Mouse (Mus musculus): ENCODE results near the gene Tdrd9.
A peak's percentile ranks its signal among the peaks of the same experiment; 100 is the strongest.
"Not testable (repeated sequence)": the region's sequence is repeated elsewhere in the genome, so short reads cannot be mapped to it uniquely, and the experiment has no call there.

Gene Tdrd9

DNA sequence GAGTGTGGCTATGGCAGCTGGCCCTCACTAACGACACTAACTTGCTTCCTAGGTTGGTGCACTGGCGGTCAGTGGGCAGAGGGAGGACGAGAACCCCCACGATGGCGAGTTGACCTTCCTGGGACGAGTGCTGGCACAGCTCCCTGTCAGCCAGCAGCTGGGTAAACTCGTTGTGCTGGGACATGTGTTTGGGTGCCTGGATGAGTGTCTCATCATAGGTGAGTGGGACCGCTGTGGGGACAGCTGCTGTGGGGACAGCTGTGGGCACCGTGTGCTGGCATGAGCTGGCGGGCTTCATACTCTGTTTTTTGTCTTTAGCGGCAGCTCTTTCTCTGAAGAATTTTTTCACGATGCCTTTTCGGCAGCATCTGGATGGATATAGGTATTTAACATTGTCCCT is 54.1 kb downstream of the Tdrd9 start:
- no peak for DNase-seq (ENCODE audit: extremely low spot score, low spot score)

DNA sequence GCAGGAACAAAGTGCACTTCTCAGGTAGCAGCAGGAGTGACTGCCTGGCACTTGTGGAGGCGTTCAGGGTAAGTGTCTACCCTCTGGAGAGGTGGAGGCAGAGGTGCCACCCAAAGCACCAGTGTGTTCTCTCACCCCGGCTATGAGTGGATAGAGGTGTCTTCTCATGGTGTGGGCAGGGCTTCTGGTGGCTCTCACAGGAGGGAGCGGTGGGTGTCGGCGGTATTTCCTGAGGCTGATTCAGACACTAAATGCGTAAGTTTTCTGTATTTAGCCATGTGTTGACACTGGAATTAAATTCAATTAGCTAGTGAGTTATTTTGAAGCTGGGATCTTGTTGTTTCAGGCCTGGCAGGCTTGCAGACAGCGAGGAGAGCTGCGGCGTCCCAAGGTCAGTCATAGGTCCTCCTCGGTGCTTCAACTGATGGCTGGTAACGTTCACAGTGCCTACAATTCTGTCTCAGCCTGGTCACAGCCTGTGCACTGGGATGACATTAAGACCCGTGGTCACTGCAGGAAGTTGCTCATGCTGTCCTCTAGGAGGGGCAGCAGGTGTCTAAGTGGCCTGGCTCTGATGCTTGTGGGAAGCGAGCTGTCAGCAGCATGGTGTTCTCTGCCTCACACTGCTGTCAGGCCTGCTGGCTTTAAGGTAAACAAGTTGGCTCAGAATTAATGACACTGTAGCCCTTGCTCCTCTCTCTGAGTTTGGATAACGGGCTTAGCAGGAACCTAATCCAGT is 54.7 kb downstream of the Tdrd9 start:
- DNase-seq (ENCODE audit: extremely low spot score, low spot score): no peak

DNA sequence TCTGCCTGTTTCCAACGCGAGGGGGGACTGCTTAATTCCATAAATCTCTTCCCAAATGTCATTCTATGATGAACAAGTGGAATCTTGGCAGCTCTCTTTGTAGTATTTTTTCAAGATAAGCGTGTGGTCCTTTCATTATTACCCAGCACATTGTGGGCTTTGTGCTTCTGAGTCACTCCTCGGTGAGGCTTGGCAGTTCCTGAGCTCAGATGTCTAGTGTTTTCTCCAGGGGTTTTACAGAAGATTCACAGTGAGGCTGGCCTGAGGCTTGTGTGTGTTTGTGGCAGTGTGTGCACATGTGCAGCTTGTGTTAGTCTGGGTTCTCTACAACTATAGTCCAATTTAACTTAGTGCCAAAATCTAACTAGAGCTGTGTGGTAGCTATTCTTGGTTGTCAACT is 56.0 kb downstream of the Tdrd9 start:
- DNase-seq (ENCODE audit: extremely low spot score, low spot score): no peak

DNA sequence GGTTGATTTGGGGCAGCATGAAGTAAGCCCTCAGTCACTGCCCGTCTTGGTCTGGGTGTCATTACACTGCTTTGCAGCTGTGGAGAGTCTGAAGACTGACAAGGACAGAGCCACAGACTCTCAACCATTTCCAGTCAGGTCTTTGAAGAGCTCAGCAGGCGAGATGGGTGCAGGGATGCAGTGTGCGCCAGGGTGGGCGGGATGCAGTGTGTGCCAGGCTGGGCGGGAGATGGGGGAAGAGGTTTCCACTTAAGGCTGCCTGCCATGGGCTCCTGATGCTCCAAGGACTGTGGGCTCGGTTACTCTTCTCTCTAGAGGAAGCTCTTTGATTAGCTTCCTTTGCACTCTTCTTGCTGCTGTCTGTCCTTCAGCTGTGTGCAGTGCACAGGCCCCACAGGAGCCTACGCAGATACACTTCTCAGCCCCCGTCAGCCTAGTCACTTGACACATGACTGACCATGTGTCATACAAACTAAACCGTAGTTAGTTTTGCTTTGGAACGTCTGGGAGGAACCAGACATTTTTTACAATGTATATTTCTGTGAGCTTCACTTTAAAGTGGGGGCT is 62.1 kb downstream of the Tdrd9 start:
- no peak for DNase-seq (ENCODE audit: extremely low spot score, low spot score)

DNA sequence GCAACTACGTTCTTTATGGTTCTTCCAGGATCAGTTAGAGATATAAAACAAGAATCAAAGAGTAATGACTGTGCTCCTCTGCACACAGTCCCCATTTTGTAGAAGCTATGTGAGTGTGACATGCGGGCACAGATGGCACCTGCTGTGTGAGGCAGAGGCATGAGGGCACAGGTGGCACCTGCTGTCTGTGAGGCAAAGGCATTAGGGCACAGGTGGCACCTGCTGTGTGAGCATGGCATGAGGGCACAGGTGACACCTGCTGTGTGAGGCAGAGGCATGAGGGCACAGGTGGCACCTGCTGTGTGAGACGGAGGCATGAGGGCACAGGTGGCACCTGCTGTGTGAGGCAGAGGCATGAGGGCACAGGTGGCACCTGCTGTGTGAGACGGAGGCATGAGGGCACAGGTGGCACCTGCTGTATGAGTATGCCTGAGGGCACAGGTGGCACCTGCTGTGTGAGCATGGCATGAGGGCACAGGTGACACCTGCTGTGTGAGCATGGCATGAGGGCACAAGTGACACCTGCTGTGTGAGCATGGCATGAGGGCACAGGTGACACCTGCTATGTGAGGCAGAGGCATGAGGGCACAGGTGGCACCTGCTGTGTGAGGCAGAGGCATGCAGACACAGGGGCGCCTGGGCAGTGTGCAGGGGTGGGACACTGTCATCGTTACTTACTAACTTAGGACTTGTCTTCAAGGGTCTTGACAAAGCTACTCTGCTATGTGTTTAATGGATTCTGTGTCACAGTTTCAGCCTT is 64.2 kb downstream of the Tdrd9 start:
- DNase-seq (ENCODE audit: extremely low spot score, low spot score): not testable (repeated sequence)

DNA sequence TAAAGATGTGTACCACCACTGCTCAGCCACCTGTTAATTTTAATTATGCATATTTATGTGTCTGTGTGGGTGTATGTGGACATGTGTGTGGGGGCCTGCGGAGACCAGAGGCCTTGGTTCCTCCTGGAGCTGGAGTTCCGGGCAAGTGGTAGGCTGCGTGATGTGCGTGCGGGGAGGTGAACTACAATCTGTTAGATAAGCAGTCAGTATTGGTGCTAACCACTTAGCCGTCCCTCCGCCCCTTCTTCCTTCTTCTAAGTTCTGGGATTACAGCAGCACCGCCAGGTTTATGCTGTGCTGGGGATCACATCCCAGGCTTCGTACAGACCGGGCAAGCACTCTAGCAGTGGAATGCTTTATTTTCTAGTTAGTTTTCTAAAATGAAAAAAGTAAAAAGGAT is 67.1 kb downstream of the Tdrd9 start:
- DNase-seq (ENCODE audit: extremely low spot score, low spot score): no peak

DNA sequence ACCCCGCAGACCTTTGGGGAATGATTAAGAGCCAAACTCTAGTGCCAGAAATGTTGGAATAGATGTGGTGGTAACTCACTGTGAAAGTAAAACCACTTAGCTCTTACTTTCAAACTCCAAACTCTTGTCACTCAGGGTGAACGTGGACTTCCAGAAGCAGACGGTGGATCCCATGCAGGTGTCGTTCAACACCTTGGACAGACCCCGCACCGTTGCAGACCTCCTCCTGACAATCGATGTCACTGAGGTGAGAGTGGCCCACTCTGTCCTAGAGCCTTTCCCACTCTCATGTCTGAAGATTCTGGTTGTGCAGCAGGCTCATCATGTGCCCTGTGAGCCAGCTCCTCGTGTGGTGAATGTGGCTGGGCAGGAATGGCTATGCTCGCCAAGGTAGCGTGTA is 67.8 kb downstream of the Tdrd9 start:
- DNase-seq (ENCODE audit: extremely low spot score, low spot score): no peak

DNA sequence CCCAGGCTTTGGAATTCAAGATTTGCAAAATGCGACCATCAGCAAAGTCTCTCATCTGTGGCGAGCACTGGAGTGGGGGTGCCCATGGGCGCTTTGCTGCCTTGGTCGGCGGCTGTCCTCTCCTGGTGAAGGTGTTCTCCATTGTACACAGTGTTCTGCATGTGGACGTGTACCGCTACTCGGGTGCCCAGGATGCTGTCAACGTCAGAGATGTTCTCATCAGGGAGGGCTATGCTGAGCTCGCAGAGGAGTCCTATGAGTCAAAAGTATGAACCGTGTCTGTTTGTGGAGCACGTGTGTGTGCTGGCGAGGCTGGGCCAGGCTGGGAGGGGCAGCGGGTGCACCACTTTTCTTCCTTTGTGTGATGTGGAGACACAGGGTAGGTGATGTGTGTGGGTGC is 71.3 kb downstream of the Tdrd9 start:
- no peak for DNase-seq (ENCODE audit: extremely low spot score, low spot score)

DNA sequence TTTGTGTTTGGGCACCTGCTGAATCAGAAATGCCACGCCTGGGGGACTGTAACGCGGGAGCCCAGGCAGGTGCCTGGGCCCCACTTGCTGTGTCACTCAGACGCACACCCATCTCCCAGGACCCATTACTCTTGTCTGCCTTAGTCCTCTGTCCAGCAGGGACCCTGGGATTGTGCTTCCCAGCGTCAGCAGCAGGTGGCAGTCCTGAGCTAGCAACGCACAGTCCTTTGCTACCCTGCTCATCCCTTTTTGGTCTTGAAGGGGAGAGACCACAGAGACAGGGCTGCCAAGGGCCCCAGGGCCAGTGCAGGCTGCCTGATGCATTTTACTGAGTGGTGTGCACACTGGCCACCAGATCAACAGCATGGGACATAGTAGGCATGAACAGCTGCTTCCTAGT is 106.3 kb downstream of the Tdrd9 start:
- peak; percentile 78 for DNase-seq (ENCODE audit: extremely low spot score, low spot score)

DNA sequence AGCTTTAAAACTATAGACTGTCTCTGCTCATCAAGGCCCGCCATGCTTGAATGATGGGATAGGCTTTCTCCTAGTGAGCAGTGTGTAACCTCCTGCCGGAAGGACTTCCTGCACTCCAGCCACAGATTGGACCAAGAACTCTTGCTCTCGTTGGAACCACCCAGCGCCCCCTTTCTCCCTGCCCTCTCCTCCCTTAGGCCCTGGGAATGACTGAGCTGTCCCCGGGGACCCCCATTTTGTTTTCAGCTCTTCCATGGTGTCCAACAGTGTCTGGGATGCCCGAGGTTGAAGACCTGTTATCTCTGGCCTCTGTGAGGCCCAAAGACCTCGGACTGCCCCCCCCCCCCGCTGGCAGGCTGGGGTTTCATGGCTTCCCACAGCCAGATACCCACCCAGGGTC is 108.6 kb downstream of the Tdrd9 start:
- no peak for DNase-seq (ENCODE audit: extremely low spot score, low spot score)

DNA sequence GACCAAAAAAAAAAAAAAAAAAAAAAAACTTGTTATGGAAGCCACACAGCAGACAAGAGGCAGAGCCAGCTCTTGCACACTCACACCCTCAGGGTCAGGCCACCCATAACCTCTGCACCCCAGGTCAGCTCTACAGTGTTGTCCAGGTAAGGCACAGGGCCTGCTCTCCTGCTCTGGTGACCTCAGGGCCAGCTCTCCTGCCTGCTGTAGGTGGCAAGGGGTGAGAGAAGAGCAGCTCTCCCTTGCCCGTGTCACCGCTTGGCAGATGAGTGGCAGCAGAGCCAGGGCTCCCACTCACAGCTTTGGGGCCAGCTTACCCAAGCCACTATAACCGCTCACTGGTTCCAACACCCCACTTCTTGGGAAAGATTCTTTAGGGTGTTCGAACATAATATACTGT is 109.6 kb downstream of the Tdrd9 start:
- DNase-seq (ENCODE audit: extremely low spot score, low spot score): no peak

DNA sequence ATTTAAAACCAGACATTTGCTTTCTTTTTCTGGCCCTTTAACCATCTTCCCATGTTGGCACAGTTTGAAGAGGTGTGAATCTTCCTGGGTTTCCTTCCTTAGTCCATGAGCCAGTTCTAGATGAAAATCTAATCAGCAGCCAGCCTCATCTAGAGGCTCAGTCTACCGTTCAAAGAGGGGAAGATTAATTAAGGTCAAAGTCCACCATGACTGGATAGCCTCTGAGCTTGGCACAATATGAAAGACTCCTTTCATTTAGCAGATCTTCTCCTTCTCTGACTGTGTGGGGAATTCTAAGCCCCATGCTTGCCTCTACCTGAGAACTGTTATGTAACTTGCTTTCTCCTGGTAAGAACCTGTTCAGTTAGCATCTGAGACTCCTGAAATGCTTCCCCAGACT is 110.9 kb downstream of the Tdrd9 start:
- DNase-seq (ENCODE audit: extremely low spot score, low spot score): no peak

DNA sequence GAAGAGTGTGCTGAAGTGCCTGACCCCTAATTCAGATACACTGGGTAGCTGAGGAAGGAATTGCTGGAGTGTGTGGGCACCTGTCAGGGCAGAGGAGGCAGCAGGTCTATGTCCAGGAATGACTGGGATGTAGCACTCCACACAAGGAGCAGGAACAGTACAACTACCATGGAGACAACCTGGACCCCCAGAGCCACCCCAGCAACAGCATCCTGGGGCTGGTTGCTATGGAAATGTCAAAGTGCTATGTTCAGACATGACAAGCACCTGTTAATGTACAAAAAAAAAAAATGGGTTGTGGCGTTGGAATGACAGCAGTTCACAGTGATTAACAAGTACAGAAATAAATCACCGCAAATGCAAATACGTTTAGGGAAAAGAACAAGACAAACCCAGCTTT is 114.9 kb downstream of the Tdrd9 start:
- no peak for DNase-seq (ENCODE audit: extremely low spot score, low spot score)

DNA sequence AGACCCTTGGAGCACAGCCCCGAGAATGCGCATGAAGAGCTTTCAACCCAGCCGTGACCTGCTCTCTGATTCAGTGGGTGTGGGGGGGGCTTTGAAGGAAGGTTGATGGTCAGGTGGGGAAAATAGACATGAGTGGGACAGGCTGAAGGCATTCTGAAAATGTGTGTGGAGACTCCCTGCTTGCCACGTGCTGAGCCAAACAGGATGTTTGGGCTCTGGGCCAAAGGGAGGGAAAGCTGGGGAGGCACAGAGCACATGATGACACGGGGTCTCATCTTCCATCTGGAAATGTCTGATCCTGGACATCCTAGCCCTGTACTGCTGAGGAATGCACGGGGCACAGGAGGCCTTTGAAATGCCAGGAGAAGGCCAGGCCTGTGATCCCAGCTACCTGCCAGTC is 115.4 kb downstream of the Tdrd9 start:
- no peak for DNase-seq (ENCODE audit: extremely low spot score, low spot score)

DNA sequence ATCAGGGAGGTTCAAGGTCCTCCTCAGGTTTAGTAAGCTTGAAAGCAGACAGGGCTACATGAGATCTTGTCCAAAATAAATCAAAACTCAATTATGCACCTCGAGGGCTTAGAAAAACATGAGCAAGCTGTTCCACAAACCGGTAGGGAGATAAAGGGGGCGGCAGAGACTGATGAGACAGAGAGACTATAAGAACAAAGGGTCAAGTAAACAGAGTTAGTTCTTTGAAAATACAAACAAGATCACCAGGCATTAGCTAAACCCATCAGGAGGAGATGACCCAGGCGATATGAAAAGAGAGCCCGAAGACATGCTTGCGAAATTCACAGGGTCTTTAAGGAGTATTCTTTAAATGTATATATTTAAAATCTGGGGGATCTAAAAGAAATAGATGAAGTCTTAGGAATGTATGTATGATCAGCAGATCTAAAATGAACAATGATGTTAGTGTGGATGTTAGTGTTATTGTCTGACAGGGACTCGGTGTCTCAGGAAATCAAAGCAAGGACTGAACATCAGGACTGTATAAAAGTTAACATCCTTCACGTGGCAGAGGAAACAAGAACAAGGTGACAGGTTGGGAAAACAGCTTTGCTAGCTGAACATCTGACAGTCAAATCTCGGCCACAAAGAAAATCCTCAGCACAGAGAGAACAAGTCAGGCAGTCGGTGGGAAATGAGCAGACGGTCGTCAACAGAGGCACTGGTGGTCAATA is 117.4 kb downstream of the Tdrd9 start:
- DNase-seq (ENCODE audit: extremely low spot score, low spot score): no peak

DNA sequence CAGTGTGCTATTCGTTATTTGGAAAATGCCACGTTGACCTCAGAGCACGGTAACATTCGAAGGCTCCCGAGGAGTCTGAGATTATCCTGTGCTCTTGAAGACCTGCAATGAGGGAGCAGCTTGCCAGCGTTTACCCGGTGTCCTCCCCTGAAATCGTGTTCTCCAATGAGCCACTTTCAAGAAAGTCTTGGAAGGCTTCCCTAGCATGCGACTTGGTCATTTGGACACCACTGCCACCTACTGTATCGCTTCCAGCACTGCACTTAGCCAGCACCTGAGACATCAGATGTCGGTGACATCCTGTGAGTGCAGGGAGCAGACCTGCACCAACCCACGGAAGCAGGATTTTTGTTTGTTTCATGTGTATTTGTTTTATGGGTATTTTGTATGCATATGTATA is 119.7 kb downstream of the Tdrd9 start:
- DNase-seq (ENCODE audit: extremely low spot score, low spot score): peak; percentile 57

DNA sequence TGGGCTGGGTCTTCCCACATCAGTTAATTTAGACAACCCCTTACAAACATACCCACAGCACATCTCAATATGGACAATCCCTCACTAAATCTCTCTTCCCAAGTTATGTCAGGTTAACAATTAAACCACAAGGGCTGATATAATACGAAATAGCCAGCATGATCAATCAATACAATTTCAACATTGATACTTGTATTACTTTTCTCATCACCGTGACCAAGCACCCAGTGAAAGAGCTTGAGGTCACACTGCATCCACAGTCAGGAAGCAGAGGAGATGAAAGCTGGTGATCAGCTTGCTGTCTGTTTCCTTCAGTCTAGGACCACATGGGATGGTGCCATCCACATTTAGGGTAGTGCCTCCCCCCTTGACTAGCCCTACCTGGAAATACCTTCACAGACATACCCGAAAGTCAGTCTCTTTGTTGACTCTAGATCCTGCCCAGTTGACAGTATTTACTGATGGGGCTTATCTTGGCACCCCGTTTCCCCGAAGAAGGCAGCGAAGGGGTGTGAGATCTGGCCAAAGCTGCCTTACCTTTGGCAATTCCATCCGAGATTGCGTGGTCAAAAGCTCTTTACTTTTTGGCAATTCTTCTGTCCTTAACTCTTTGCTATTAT is 123.0 kb downstream of the Tdrd9 start:
- no peak for DNase-seq (ENCODE audit: extremely low spot score, low spot score)

DNA sequence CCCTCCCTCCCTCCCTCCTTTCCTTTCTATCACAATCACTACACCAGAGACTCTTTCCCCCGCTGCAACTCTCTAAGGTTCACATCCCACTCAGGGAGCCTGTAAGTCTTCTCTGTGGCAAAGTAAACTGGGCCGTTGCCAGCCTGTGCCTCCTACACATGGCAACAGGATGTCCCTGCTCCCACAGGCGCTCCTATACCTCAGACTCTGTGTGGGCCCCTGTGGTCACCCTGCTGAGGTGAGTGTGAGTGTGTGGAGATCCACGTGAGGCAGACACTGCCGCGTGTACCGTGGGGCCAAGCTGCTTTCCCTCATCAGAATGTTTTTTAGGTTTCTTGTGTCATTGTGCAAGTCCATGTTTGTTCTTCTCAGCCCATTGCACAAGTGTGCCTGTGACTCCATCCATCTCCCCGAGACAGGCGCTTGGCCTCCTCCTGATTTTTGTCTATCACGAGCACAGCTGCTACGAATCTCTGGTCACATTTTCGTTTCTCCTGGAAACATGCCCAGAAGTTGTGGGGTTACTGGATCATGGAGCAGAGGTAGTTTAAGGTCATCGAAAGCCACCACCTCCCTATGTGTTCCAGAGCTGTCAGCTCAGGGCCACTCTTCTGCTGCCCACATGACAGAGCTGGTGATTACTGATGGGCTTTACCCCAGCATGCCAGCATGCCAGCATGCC is 124.8 kb downstream of the Tdrd9 start:
- no peak for DNase-seq (ENCODE audit: extremely low spot score, low spot score)

DNA sequence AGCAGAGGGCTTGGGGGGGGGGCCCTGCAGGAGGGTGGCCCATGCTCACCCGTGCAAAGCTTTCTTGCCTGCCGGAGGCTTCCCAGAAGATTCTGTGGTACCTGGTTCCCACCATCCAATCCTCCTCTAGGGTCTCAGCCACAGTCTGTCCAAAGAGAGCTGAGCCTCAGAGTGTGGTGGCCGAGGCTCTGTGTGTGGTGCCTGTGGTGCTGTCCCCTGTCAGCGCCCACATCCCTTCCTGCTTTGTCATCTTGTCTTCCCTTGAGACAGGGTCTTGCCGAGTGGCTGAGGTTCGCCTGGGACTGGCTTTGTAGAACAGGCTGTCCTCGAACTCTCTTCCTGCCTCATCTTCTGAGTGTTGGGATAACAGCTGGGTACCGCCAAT is 125.4 kb downstream of the Tdrd9 start:
- DNase-seq (ENCODE audit: extremely low spot score, low spot score): no peak

DNA sequence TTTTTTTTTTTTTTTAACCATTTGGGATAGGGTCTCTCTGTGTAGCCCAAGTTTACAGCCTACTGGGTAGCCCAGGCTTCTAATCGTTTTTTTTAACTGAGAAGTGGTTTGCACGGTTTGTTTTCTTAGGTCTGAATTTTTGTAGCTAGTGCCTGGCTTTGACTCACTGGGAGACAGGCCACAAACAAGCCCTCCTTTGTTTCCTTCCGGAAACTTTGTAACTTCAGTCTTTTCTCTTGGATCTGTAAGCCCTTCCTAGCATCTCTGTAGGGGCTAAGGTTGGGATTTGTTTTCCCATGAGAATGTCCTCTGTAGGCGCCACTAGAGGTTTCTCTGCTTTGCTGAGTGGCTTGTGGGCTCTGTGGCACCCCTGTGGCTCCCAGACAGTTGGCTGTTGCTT is 128.7 kb downstream of the Tdrd9 start:
- no peak for DNase-seq (ENCODE audit: extremely low spot score, low spot score)

DNA sequence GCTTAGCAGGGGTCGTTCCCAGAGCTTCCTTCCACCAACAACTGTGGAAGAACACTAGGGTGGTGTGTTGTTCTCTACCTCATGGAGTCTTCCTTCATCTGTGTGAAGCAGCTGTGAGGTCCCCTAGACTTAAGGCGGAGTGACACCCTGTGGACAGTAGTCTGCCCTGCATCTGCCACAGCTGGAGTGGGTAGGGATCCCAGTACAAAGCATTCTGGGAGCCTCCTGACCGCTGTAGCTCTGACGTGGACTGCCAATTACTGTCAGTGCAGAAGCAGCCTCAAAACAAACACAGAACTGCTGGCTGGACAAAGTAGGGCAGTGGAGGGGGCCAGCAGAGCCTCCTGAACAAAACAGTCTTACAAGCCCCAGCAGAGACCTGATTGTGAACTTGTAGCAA is 129.7 kb downstream of the Tdrd9 start:
- DNase-seq (ENCODE audit: extremely low spot score, low spot score): no peak
